Mouse (Mus musculus): ENCODE results near the gene Tnf. TPM values are rescaled to one million over a fixed set of nuclear protein-coding genes. Genes with fewer than 3 reads are reported as not detected.
"Not testable (repeated sequence)": the region's sequence is repeated elsewhere in the genome, so short reads cannot be mapped to it uniquely, and the experiment has no call there.

Gene Tnf
- polyA plus RNA-seq, 1 experiment from 2014 or later = not detected

- DNase-seq (ENCODE audit: low spot score) = no peak
- no peaks in the 10 kb centered on the region for H3K4me1 ChIP-seq (ENCODE audit: control insufficient read depth, insufficient read depth, low read length)
- 79% methylated on average over 9 of the region's 9 CpGs for WGBS
- H3K4me3 ChIP-seq (ENCODE audit: low read depth, low read length) = no peak overlapping the region
- no peaks in the 10 kb centered on the region for H3K27me3 ChIP-seq (ENCODE audit: control insufficient read depth, insufficient read depth, low read length)
- no peak for ATAC-seq (replicated peaks; ENCODE audit: insufficient number of reproducible peaks, low FRiP score, low TSS enrichment, low read depth)
- no peak overlapping the region for H3K9ac ChIP-seq (replicated peaks; ENCODE audit: low read length)
- H3K4me2 ChIP-seq (ENCODE audit: low read depth, low read length) = no peak overlapping the region
- no peaks in the 10 kb centered on the region for H3K36me3 ChIP-seq (replicated peaks; ENCODE audit: control insufficient read depth, insufficient read depth, low read depth, low read length)
- H3K9me3 ChIP-seq (replicated peaks; ENCODE audit: control insufficient read depth, low read length) = no peaks in the 10 kb centered on the region
- H3K27ac ChIP-seq (replicated peaks; ENCODE audit: low read depth, low read length) = no peak overlapping the region
Observed at GRCm38 (mm10) chr17:35236996-35237395, 35.2 kb upstream of the Tnf start.

DNA sequence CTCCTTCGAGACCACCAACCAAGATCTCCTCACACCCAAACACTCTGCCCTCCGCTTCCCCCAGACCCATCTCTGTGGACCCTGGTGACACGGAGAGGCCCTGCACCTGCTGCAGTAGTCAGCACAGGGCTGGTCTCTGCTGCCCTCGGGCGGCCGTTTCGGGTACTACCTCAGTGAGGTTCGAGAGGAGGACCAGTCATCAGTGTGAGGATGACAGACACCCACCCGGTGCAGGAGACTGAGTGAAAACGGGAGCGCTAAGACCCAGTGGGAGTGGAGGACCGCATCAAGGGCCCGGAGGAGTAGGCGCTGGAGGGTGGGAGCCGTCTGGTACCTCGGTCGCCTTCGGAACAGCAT, 34.6 kb upstream of the Tnf start:
- peak; percentile 60 for ATAC-seq (replicated peaks; ENCODE audit: insufficient number of reproducible peaks, low FRiP score, low TSS enrichment, low read depth)
- H3K27me3 ChIP-seq (ENCODE audit: control insufficient read depth, insufficient read depth, low read length) = no peaks in the 10 kb centered on the region
- H3K9me3 ChIP-seq (replicated peaks; ENCODE audit: control insufficient read depth, low read length) = no peaks in the 10 kb centered on the region
- peak overlapping the region; percentile 15; the same call in 1 of the 2 replicates for H3K9ac ChIP-seq (replicated peaks; ENCODE audit: low read length)
- no peaks in the 10 kb centered on the region for H3K4me1 ChIP-seq (ENCODE audit: control insufficient read depth, insufficient read depth, low read length)
- 1% methylated on average over 18 of the region's 18 CpGs for WGBS
- H3K4me3 ChIP-seq (ENCODE audit: low read depth, low read length) = peak overlapping the region; percentile 51
- peak; percentile 93 for DNase-seq (ENCODE audit: low spot score)
- H3K27ac ChIP-seq (replicated peaks; ENCODE audit: low read depth, low read length) = 0 out of 2 replicates have a peak overlapping the region, but pooled peaks have one; percentile 21
- H3K36me3 ChIP-seq (replicated peaks; ENCODE audit: control insufficient read depth, insufficient read depth, low read depth, low read length) = no peaks in the 10 kb centered on the region
- peak overlapping the region; percentile 90 for H3K4me2 ChIP-seq (ENCODE audit: low read depth, low read length)

DNA sequence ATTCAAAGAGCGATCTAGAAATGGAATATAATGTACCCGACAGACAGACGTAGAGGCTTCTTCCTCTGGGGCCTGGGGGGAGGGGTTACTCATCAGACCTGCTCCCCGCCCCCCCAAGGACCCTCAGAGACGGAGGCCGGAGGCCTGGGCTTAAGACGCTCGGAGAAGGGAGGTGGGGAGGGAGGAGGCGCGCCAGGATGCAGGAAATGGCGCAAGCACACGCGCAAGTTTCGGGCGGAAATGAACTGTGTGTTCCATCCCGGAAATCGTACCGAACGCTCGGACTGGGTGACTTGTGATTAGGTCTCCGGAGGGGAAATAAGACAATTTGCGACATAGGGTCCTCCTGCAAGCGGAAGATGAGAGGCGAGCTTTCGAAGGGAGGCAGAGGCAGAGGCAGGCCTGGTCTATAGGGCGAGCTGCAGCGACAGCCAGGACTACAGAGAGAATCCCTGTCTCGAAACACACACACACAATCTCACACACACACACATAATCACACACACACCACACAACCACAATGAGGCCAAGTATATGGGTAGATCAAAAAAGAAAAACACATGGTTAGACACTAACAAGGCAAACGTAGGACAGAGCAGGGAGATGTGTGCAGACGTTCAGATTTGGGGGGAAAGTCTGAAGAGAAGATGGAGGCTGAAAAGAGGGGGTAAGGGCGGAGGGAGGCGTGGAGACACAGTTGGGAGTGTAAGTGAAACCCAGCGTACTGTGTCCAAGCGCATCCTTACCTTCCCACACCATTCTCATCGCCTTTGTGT, 34.0 kb upstream of the Tnf start, which contains the start of gene Nfkbil1:
Nfkbil1 (minus strand) TSS at position 179 of the 776 bp plus-strand sequence.
- H3K4me1 ChIP-seq (ENCODE audit: control insufficient read depth, insufficient read depth, low read length) = no peaks in the 10 kb centered on the region
- H3K36me3 ChIP-seq (replicated peaks; ENCODE audit: control insufficient read depth, insufficient read depth, low read depth, low read length) = no peaks in the 10 kb centered on the region
- under 1% methylated on average over 35 of the region's 35 CpGs for WGBS
- DNase-seq (ENCODE audit: low spot score) (peak; percentile 95), ATAC-seq (replicated peaks; ENCODE audit: insufficient number of reproducible peaks, low FRiP score, low TSS enrichment, low read depth) (peak; percentile 71)
- H3K9ac ChIP-seq (replicated peaks; ENCODE audit: low read length) = peak within 1 kb of the TSS; percentile 95
- peak within 1 kb of the TSS; percentile 51 for H3K4me3 ChIP-seq (ENCODE audit: low read depth, low read length)
- no peaks in the 10 kb centered on the region for H3K9me3 ChIP-seq (replicated peaks; ENCODE audit: control insufficient read depth, low read length)
- H3K27me3 ChIP-seq (ENCODE audit: control insufficient read depth, insufficient read depth, low read length) = no peaks in the 10 kb centered on the region
- H3K4me2 ChIP-seq (ENCODE audit: low read depth, low read length) = peak within 1 kb of the TSS; percentile 90
- H3K27ac ChIP-seq (replicated peaks; ENCODE audit: low read depth, low read length) = peak within 1 kb of the TSS; percentile 87

- peak overlapping the region; percentile 90 for H3K4me2 ChIP-seq (ENCODE audit: low read depth, low read length)
- 8% methylated on average over 29 of the region's 31 CpGs for WGBS
- no peak for ATAC-seq (replicated peaks; ENCODE audit: insufficient number of reproducible peaks, low FRiP score, low TSS enrichment, low read depth)
- H3K4me1 ChIP-seq (ENCODE audit: control insufficient read depth, insufficient read depth, low read length) = no peaks in the 10 kb centered on the region
- H3K4me3 ChIP-seq (ENCODE audit: low read depth, low read length) = peak overlapping the region; percentile 51
- peak; percentile 69 for DNase-seq (ENCODE audit: low spot score)
- H3K27ac ChIP-seq (replicated peaks; ENCODE audit: low read depth, low read length) = peak overlapping the region; percentile 87
- H3K27me3 ChIP-seq (ENCODE audit: control insufficient read depth, insufficient read depth, low read length) = no peaks in the 10 kb centered on the region
- H3K36me3 ChIP-seq (replicated peaks; ENCODE audit: control insufficient read depth, insufficient read depth, low read depth, low read length) = no peaks in the 10 kb centered on the region
- H3K9me3 ChIP-seq (replicated peaks; ENCODE audit: control insufficient read depth, low read length) = no peaks in the 10 kb centered on the region
- H3K9ac ChIP-seq (replicated peaks; ENCODE audit: low read length) = peak overlapping the region; percentile 95
Observed at GRCm38 (mm10) chr17:35234903-35235302, 33.1 kb upstream of the Tnf start.

DNA sequence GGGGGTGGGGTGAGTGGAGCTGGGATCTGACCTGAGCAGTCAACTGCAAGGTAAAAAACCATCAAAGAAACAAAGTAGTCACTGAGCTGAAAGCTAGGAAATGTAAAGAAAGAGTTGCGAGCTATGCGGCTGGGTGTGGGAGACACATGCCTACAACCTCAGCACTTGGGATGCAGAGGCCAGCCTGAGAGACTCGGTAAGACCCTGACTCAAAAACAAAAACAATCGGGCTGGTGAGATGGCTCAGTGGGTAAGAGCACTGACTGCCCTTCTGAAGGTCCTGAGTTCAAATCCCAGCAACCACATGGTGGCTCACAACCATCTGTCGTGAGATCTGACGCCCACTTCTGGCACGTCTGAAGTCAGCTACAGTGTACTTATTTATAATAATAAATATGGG, 32.3 kb upstream of the Tnf start:
- not testable (repeated sequence) for H3K4me3 ChIP-seq (ENCODE audit: low read depth, low read length); H3K27ac ChIP-seq (replicated peaks; ENCODE audit: low read depth, low read length); H3K9ac ChIP-seq (replicated peaks; ENCODE audit: low read length)

DNA sequence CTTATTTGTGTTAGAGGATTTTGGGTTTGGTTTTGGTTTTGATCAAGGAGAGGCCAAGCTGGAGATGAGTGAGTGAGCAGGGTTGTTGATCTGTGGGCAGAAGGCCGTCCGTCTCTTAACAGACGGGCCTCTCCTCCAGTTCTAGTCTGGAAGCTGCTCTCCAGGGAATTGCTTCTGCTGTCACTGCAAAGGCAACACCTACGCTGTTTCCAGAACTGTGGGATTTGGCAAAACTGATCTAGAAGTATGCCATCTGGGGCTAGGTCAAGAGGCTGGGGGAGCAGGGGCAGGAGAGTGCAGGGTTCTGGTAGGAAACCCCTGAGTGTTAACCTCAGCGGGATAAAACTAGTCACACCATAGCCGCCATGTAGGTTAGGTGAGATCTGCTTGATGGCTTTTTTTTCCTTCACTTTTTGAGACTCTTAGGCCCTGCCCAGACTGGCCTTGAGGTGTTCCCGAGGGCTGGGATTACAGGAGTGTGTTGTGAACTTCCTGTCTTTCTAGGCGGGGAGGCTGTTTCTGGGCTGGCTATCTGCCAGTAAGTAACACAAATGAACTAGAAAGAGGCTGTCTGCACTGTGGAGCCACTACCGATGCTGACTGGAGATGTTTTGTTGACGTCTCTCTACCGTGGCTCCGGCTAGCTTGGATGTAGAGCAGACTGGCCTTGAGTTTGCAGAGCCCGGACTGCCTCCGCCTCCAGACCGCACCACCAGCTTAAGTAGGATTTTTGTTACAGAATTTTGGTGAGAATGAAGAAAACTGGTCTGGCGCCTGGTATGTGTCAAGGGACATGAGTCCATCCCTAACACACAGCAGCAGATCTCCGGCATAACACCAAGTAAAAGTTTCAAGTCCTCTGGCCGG, 31.5 kb upstream of the Tnf start, which contains the start of gene Atp6v1g2:
Atp6v1g2 (plus strand) TSS at position 547 of the 867 bp plus-strand sequence.
- Histone ChIP-seq H3K27me3 (ENCODE audit: control insufficient read depth, insufficient read depth, low read length) (no peaks in the 10 kb centered on the region), H3K36me3 (replicated peaks; ENCODE audit: control insufficient read depth, insufficient read depth, low read depth, low read length) (no peaks in the 10 kb centered on the region; the same call in 1 of the 2 replicates), H3K4me3 (ENCODE audit: low read depth, low read length) (no peak within 1 kb of the TSS), H3K4me2 (ENCODE audit: low read depth, low read length) (no peak within 1 kb of the TSS), H3K9ac (replicated peaks; ENCODE audit: low read length) (no peak within 1 kb of the TSS; the same call in 1 of the 2 replicates), H3K27ac (replicated peaks; ENCODE audit: low read depth, low read length) (no peak within 1 kb of the TSS), H3K9me3 (replicated peaks; ENCODE audit: control insufficient read depth, low read length) (no peaks in the 10 kb centered on the region), H3K4me1 (ENCODE audit: control insufficient read depth, insufficient read depth, low read length) (no peaks in the 10 kb centered on the region)
- no peak for ATAC-seq (replicated peaks; ENCODE audit: insufficient number of reproducible peaks, low FRiP score, low TSS enrichment, low read depth)
- no peak for DNase-seq (ENCODE audit: low spot score)
- 79% methylated on average over 18 of the region's 18 CpGs for WGBS

More for the DNA sequence above, 32.3 kb upstream of the Tnf start:
- not testable (repeated sequence) for H3K27me3 ChIP-seq (ENCODE audit: control insufficient read depth, insufficient read depth, low read length); H3K9me3 ChIP-seq (replicated peaks; ENCODE audit: control insufficient read depth, low read length); H3K4me1 ChIP-seq (ENCODE audit: control insufficient read depth, insufficient read depth, low read length); ATAC-seq (replicated peaks; ENCODE audit: insufficient number of reproducible peaks, low FRiP score, low TSS enrichment, low read depth); H3K4me2 ChIP-seq (ENCODE audit: low read depth, low read length); DNase-seq (ENCODE audit: low spot score); H3K36me3 ChIP-seq (replicated peaks; ENCODE audit: control insufficient read depth, insufficient read depth, low read depth, low read length)
- WGBS = 88% methylated on average over 7 of the region's 7 CpGs

DNA sequence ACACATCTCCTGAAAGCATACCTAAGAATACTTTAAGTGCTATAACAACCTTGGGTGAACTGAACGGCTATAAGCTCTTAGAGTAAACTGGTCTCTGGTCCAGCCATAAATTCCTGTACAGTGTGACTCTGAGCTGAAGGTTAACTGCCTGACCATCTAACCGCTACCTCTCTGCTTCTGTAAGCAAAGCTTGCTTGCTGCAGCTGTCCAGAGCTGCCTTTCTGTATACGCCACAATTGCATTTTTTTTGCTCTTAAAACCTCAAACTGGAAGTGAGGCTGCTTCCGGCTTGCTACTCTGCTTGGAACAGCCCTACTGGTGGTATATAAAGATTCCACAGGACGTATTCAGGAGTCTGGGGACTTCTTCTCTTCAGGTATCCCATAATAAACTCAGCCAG, 30.9 kb upstream of the Tnf start:
- H3K4me2 ChIP-seq (ENCODE audit: low read depth, low read length) = no peak overlapping the region
- no peaks in the 10 kb centered on the region for H3K27me3 ChIP-seq (ENCODE audit: control insufficient read depth, insufficient read depth, low read length)
- H3K36me3 ChIP-seq (replicated peaks; ENCODE audit: control insufficient read depth, insufficient read depth, low read depth, low read length) = no peaks in the 10 kb centered on the region; the same call in 1 of the 2 replicates
- DNase-seq (ENCODE audit: low spot score) (no peak), ATAC-seq (replicated peaks; ENCODE audit: insufficient number of reproducible peaks, low FRiP score, low TSS enrichment, low read depth) (no peak)
- 85% methylated on average over 5 of the region's 5 CpGs for WGBS
- H3K4me1 ChIP-seq (ENCODE audit: control insufficient read depth, insufficient read depth, low read length) = no peaks in the 10 kb centered on the region
- H3K9ac ChIP-seq (replicated peaks; ENCODE audit: low read length) = no peak overlapping the region
- H3K4me3 ChIP-seq (ENCODE audit: low read depth, low read length) = no peak overlapping the region
- no peaks in the 10 kb centered on the region for H3K9me3 ChIP-seq (replicated peaks; ENCODE audit: control insufficient read depth, low read length)
- H3K27ac ChIP-seq (replicated peaks; ENCODE audit: low read depth, low read length) = no peak overlapping the region
